Mouse (Mus musculus) midbrain, embryonic 16.5 days (tissue): Measurements from ENCODE around the gene Tmem274. TPM values are rescaled to one million over a fixed set of nuclear protein-coding genes. Genes with fewer than 3 reads are reported as not detected.
"Not testable (repeated sequence)": the region's sequence is repeated elsewhere in the genome, so short reads cannot be mapped to it uniquely, and the experiment has no call there.

Experiments
- ATAC-seq: fragments of 200-750 bp; cut with Nextera tagmentation; 2 replicates; pipeline ENCODE4 v1.8.0; 2017; ENCODE audit warnings: moderate TSS enrichment
- H3K27ac ChIP-seq: fragments of 300-500 bp; sonication (generic); 2 replicates; pipeline ENCODE4 v1.5.1; 2014; ENCODE audit warnings: mild to moderate bottlenecking, low read length, mixed read lengths
- H3K27me3 ChIP-seq: fragments of 300-500 bp; sonication (generic); 2 replicates; pipeline ENCODE4 v1.6.1; 2014; ENCODE audit warnings: low read depth, low read length, mixed read lengths; ENCODE audit not compliant: control insufficient read depth, insufficient read depth
- H3K36me3 ChIP-seq: fragments of 300-500 bp; sonication (generic); 2 replicates; pipeline ENCODE4 v1.6.1; 2014; ENCODE audit warnings: mild to moderate bottlenecking, low read length, moderate library complexity, mixed read lengths; ENCODE audit not compliant: control insufficient read depth, insufficient read depth
- H3K4me1 ChIP-seq: fragments of 300-500 bp; sonication (generic); 2 replicates; pipeline ENCODE4 v1.6.1; 2014; ENCODE audit warnings: mild to moderate bottlenecking, low read length, mixed read lengths; ENCODE audit not compliant: control insufficient read depth, insufficient read depth
- H3K4me2 ChIP-seq: fragments of 300-500 bp; sonication (generic); 2 replicates; pipeline ENCODE4 v1.6.1; 2014; ENCODE audit warnings: mild to moderate bottlenecking, low read length, mixed read lengths
- H3K4me3 ChIP-seq: fragments of 300-500 bp; sonication (generic); 2 replicates; pipeline ENCODE4 v1.5.1; 2014; ENCODE audit warnings: low read depth, mild to moderate bottlenecking, low read length, moderate library complexity, mixed read lengths
- H3K9ac ChIP-seq: fragments of 300-500 bp; sonication (generic); 2 replicates; pipeline ENCODE4 v1.6.1; 2014; ENCODE audit warnings: low read depth, low read length, mixed read lengths
- H3K9me3 ChIP-seq: fragments of 300-500 bp; sonication (generic); replicated peaks from 2 replicates; pipeline ENCODE4 v1.6.1; 2014; ENCODE audit warnings: mild to moderate bottlenecking, low read length, mixed read lengths; ENCODE audit not compliant: control insufficient read depth, poor library complexity, severe bottlenecking
- whole genome bisulfite sequencing: fragments of 180-500 bp; shearing (Covaris S2); extraction: QIAGEN DNeasy Blood & Tissue Kit; methylation state at CpG from one replicate; pipeline ENCODE4 v1.1.7; 2014; 5-methylcytosine and 5-hydroxymethylcytosine counted together
- polyA plus RNA-seq: library from polyadenylated mRNA; unstranded; fragments of >200 nt; fragmentation: Nextera tagmentation; extraction: Ambion mirVana; gene quantifications from 2 replicates; pipeline ENCODE4 v1.2.1, GENCODE M21; 2015

The Tmem274 gene
- polyA plus RNA-seq, 1 experiment from 2014 or later: not detected

DNA sequence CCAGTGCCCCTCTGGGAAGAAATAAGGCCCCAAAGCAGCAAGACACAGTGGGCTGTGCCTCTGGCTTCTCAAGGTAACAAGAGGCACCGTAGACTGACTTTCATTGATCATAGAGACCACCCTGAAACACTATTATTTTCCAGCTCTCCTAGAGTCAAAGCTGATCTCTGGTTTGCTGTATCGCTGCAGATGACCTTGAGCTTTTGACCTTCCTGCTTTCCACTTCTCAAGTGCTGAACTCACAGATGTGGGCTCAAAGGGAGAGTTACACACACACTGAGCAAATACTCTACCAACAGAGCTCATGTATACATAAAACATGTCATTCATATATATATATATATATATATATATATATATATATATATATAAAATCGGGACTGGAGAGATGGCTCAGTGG, 26.5 kb upstream of the Tmem274 start:
- Histone ChIP-seq H3K9ac (no peak overlapping the region), H3K9me3 (no peaks in the 10 kb centered on the region), H3K36me3 (no peaks in the 10 kb centered on the region), H3K4me3 (no peak overlapping the region), H3K27me3 (no peaks in the 10 kb centered on the region), H3K4me2 (no peak overlapping the region), H3K27ac (no peak overlapping the region), H3K4me1 (peaks cover 6% of the 10 kb centered on the region)
- ATAC-seq: no peak
- WGBS: 86% methylated on average over 3 of the region's 3 CpGs

DNA sequence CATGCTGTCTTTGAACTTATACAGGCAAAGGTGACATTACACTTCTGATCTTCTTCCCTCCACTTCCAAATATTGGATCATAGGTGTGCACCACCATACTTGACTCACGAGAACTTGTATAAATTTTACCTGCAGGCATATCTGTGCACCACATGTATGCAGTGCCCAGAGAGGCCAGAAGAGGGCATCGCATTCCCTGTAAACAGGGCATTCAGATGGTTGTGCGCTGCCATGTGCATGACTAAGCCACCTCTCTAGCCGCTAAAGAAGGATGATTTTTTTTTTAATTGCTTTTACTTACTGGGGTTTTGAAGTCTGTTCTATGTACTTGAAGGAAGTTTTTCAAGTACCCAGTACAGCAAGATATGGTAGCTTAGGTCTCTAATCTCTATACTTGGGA, 23.5 kb upstream of the Tmem274 start:
- no peak overlapping the region for H3K4me2 ChIP-seq
- WGBS: 86% methylated on average over 4 of the region's 4 CpGs
- H3K4me1 ChIP-seq: no peaks in the 10 kb centered on the region
- no peaks in the 10 kb centered on the region for H3K9me3 ChIP-seq
- ATAC-seq: no peak
- H3K9ac ChIP-seq: no peak overlapping the region
- H3K27ac ChIP-seq: no peak overlapping the region
- no peaks in the 10 kb centered on the region for H3K27me3 ChIP-seq
- no peak overlapping the region for H3K4me3 ChIP-seq
- no peaks in the 10 kb centered on the region for H3K36me3 ChIP-seq

DNA sequence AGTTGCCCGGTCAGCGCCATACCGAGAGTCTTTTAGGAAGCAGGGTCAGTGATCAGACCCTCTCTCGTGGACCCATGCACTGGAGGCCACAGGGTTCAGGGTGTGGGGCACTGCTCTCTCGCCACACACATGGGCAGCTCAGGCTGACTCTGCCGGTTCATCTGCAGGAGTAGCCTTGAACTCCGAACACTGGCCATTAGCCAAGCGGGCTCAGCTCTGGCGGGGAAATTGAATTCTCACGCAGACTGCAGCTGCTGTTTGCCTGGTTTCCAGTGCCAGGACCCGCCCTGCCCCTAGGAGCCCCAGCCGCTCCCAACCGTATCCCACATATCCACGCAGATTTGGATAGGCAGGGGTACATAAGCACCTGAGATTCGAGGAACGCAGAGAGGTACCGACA, 22.9 kb upstream of the Tmem274 start:
- Histone ChIP-seq H3K36me3 (no peaks in the 10 kb centered on the region), H3K4me2 (no peak overlapping the region), H3K4me1 (no peaks in the 10 kb centered on the region), H3K4me3 (no peak overlapping the region), H3K27ac (no peak overlapping the region), H3K9me3 (no peaks in the 10 kb centered on the region), H3K27me3 (no peaks in the 10 kb centered on the region), H3K9ac (no peak overlapping the region)
- WGBS: 90% methylated on average over 17 of the region's 17 CpGs
- ATAC-seq: no peak

DNA sequence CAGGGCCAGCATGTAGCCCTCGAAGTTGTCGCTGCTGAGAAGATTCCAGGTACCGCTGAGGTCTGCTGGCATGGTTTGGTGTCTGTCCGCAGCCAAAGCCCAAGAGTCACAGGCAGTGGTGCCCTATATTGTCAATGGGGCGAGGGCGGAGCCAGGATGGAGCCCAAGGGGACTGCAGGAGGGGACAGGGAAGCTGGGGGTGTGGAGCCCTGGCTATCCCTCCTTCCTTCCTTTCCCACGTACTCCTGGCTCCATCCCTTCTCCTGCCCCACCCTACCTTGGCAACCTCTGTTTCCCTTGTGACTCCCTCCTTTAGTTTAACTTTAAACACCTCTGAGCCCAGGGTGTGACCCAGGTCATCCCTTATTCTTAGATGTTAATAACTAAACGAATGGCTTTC, 22.3 kb upstream of the Tmem274 start, which contains the start of gene Rbp7:
Rbp7 (minus strand) TSS at position 100 of the 400 bp plus-strand sequence.
- no peaks in the 10 kb centered on the region for H3K9me3 ChIP-seq
- H3K9ac ChIP-seq: no peak within 1 kb of the TSS
- no peaks in the 10 kb centered on the region for H3K4me1 ChIP-seq
- ATAC-seq: no peak
- H3K4me2 ChIP-seq: no peak within 1 kb of the TSS
- H3K27me3 ChIP-seq: no peaks in the 10 kb centered on the region
- no peaks in the 10 kb centered on the region for H3K36me3 ChIP-seq
- WGBS: 63% methylated on average over 8 of the region's 8 CpGs
- no peak within 1 kb of the TSS for H3K27ac ChIP-seq
- H3K4me3 ChIP-seq: no peak within 1 kb of the TSS

DNA sequence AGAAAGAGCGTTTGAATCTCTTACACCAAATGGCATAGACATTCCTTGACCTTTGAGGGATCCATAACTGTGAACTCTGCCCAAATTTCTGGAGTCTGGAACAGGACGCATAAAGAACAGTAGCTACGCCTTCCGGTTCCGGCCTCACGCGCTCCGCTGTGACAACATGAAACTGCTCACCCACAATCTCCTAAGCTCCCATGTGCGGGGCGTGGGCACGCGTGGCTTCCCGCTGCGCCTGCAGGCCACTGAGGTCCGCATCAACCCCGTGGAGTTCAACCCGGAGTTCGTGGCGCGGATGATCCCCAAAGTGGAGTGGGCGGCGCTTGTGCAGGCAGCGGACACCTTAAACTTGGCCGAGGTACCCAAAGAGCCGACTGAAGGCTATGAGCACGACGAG, 20.0 kb upstream of the Tmem274 start:
- H3K4me3 ChIP-seq, H3K4me1 ChIP-seq, H3K36me3 ChIP-seq, H3K27me3 ChIP-seq, H3K9me3 ChIP-seq, H3K27ac ChIP-seq, ATAC-seq, H3K9ac ChIP-seq, H3K4me2 ChIP-seq: not testable (repeated sequence)
- WGBS: 91% methylated on average over 27 of the region's 27 CpGs

DNA sequence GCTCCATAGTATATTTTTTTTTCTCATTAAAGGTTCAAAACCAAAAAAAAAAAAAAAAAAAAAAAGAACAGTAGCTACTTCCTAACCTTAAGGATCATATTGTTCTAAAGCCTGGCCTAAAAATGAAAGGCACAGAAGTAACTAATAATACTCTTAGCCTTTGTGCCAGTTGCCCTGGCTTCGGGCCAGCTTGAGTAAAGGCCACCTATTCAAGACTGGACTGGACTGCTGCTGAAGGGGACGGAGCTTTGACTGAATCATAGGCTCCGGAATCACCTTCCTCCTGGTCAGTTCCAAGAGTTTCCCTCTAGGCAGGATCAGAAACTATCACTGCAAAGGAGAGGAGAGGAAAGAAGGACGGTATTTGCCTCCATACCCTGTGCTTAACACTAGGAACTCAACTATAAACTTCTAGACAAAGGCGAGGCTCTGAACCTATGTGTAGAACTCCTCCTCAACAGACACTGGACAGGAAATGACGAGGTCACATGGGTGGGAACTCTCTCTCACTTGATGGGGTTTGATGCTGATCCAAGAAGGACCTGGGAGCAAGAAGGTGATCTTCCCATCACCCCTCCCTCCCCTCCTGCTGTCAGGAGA, 19.2 kb upstream of the Tmem274 start:
- no peak overlapping the region for H3K9ac ChIP-seq
- H3K27me3 ChIP-seq: no peaks in the 10 kb centered on the region
- H3K4me1 ChIP-seq: no peaks in the 10 kb centered on the region
- WGBS: 79% methylated on average over 6 of the region's 6 CpGs
- H3K4me2 ChIP-seq: no peak overlapping the region
- no peaks in the 10 kb centered on the region for H3K9me3 ChIP-seq
- H3K36me3 ChIP-seq: no peaks in the 10 kb centered on the region
- no peak for ATAC-seq
- no peak overlapping the region for H3K27ac ChIP-seq
- no peak overlapping the region for H3K4me3 ChIP-seq

DNA sequence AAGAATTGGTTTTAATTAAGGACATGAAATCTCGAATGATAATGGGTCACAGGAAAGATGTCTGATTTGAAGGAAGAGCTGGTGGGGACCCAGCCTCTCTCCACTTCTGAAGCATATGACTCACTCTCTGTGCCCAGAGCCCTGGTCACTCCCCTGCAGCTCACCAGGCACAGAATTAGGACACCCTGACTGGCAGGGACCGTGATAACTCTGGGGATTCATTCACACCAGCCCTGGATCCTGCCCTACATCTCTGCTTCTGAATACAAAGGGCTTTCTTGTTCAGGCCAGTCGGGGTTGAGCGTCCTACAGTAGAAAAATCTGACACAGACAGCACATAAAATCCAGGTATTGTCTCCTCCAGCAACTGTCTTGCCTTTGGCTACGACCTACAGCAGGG, 18.7 kb upstream of the Tmem274 start:
- Histone ChIP-seq H3K27ac (no peak overlapping the region), H3K9me3 (no peaks in the 10 kb centered on the region), H3K36me3 (no peaks in the 10 kb centered on the region), H3K27me3 (no peaks in the 10 kb centered on the region), H3K4me2 (no peak overlapping the region), H3K4me1 (no peaks in the 10 kb centered on the region), H3K9ac (no peak overlapping the region), H3K4me3 (no peak overlapping the region)
- 70% methylated on average over 5 of the region's 5 CpGs for WGBS
- no peak for ATAC-seq

DNA sequence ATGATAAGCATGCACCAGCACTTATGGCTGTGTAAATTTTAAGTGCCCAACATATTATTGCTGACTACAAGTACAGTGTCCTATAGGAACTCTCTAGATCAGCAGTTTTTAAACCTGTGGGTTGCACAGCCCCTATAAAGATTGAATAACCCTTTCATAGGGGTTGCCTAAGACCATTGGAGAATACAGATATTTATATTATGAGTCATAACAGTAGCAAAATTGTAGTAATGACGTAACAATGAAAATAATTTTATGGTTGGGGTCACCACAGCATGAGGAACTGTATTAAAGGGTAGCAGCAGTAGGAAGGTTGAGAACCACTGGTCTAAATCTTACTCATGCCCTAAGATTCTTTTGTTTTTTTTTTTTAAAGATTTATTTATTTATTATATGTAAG, 17.8 kb upstream of the Tmem274 start:
- Histone ChIP-seq H3K9ac (no peak overlapping the region), H3K4me2 (no peak overlapping the region), H3K4me3 (no peak overlapping the region), H3K4me1 (no peaks in the 10 kb centered on the region), H3K27ac (no peak overlapping the region), H3K27me3 (no peaks in the 10 kb centered on the region), H3K9me3 (no peaks in the 10 kb centered on the region), H3K36me3 (no peaks in the 10 kb centered on the region)
- WGBS: 90% methylated on average over 1 of the region's 1 CpGs
- ATAC-seq: no peak

DNA sequence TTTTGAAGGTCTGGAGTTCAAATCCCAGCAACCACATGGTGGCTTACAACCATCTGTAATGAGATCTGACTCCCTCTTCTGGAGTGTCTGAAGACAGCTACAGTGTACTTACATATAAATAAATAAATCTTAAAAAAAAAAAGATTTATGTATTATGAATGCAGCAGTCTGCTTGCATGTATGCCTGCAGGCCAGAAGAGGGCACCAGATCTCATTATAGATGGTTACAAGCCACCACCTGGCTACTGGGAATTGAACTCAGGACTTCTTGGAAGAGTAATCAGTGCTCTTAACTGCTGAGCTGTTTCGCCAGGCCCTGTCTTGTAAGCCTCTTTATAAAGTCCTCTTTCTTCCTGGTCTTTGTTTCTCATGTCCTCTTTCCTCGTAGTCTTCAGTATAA, 16.7 kb upstream of the Tmem274 start:
- H3K36me3 ChIP-seq, H3K27me3 ChIP-seq, H3K4me1 ChIP-seq, H3K4me2 ChIP-seq, ATAC-seq, H3K4me3 ChIP-seq, H3K27ac ChIP-seq, H3K9ac ChIP-seq, H3K9me3 ChIP-seq: not testable (repeated sequence)
- 85% methylated on average over 2 of the region's 2 CpGs for WGBS
